Mouse (Mus musculus) layer of hippocampus, postnatal 36 days (tissue): ENCODE measurements around the gene Sun1. TPM values are rescaled to one million over a fixed set of nuclear protein-coding genes. Genes with fewer than 3 reads are reported as not detected.

Experiments used
- DNase-seq, 2 experiments: peaks; one replicate each; pipeline ENCODE4 v3.0.0; 2022
- total RNA-seq, 2 experiments: library from RNA; stranded (reverse); gene quantifications; 2 replicates each; pipeline ENCODE4 v1.2.3; 2021

The Sun1 gene
- total RNA-seq, 2 experiments from 2014 or later = 78.6 to 82.1 TPM

- no peak for DNase-seq
These were observed 8.6 kb downstream of the Sun1 start for GRCm38 (mm10) chr5:139208871-139209684.

DNA sequence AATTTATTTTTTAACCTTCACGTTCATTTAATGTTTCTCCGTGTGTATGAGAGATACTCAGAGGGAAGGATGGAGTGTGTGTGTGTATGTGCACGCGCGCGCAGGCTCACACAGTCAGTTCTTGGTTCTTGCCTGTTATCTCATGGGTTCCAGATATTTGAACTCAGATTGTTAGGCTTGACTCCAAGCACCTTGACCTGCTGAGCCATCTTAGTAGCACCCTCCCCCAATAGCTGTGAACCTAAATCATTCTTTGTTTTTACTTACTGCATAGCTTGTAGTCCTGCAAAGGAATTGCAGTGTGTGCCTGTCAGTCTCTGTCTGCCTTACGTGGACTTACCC lies 9.2 kb downstream of the Sun1 start:
- no peak for DNase-seq

GRCm38 (mm10) chr5:139211737-139212385 lies 11.4 kb downstream of the Sun1 start:
- DNase-seq = no peak

- DNase-seq = no peak
These were observed 13.9 kb downstream of the Sun1 start for GRCm38 (mm10) chr5:139214298-139214697.

- no peak for DNase-seq
These were observed 14.7 kb downstream of the Sun1 start for GRCm38 (mm10) chr5:139215184-139215583.

- DNase-seq = no peak
These were observed 15.7 kb downstream of the Sun1 start for GRCm38 (mm10) chr5:139216121-139216520.

GRCm38 (mm10) chr5:139216774-139217173 lies 16.3 kb downstream of the Sun1 start:
- no peak for DNase-seq

DNA sequence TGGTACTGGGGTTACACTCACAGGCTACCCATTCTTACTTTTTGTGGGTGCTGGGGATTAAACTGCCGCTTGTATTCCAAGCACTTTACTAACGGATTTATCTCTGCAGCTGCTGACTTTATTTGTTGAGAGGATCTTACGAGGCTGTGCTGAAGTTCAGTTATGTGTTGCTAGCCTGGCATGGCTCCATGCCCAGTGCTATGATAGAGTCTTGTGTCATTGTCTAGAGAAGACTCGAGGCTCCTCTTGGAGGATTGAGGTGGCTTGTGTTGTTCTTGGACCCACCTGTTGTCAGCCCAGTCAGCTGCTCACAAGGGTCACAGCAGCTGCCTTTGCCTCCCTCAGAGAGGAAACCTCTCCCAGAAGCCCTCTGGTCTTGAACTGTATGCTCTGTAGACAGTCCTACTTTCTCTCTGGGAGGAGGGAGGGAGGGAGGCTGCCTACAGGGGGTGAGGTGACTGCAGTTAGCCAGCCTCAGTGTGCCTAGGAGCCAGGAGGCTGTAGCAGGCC lies 19.6 kb downstream of the Sun1 start:
- DNase-seq = no peak

DNA sequence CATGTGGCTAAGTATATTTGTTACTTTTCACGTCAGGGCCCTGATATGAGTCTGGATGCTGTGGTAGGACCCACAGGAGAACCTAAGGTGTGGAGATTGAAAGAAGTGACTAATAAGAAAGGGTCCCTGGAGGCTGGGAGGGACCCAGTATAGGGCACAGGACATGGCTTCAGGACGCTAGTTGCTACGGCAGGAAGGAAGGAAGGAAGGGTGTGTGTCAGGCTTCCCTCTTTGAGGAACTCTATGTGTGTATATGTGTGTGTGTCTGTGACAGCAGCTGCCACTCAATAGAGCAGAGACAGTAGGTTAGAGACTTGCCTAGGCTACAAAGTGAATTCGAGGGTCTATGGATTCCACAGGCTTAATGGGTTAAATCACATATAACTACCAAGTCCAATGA lies 20.2 kb downstream of the Sun1 start:
- DNase-seq = no peak

DNA sequence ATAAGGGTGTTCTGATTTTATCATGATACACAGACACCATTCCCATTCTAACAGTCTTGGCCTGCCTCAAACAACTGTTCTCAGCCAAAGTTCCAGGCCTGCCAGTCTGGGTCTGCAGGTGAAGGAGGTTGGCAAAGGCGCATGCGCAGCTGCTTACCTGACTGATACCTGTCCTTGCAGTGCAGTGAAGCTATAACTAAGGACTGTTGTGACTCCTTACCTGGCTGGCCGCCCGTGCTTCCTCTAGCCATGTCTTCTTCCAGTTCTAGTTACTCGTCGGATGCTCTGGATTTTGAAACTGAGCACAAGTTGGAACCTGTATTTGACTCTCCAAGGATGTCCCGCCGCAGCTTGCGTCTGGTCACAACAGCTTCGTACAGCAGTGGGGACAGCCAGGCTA lies 22.9 kb downstream of the Sun1 start:
- no peak for DNase-seq

- no peak for DNase-seq
These were observed 26.8 kb downstream of the Sun1 start for GRCm38 (mm10) chr5:139227236-139227635.

DNA sequence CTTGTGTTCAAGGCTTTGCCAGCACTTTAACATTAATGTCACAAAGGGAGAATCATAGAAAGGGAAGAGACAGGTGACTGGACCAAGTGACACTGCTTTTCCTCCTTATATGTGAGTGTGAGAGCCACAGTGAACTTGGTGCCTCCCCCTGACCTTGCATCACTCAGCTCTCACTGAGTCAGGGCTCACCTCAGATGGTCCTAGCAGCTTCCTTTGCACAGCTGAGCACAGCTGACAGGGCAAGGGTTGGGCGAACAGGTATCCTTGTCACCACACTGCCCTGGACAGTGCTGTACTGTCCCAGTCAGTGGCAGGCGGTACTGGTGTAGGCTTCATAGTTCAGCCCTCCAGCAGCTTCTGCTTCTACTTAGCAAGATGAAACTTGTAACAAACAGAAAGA lies 27.2 kb downstream of the Sun1 start:
- no peak for DNase-seq

- DNase-seq = no peak
These were observed 27.9 kb downstream of the Sun1 start for GRCm38 (mm10) chr5:139228318-139228717.

GRCm38 (mm10) chr5:139229716-139230115 lies 29.3 kb downstream of the Sun1 start:
- no peak for DNase-seq

DNA sequence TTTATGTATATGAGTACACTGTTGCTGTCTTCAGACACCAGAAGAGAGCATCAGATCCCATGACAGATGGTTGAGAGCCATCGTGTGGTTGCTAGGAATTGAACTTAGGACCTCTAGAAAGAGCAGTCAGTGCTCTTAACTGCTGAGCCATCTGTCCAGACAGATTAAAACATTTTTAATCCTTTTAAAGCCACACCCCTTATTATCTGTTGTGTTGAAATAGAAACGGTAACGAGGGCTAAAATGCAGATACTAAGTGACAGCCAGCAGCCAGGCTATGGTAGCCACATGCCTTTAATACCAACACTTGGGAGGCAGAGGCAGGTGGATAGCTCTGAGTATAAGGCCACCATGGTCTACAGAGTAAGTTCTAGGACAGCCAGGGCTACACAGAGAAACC lies 31.6 kb downstream of the Sun1 start:
- DNase-seq = no peak

GRCm38 (mm10) chr5:139234423-139234822 lies 34.0 kb downstream of the Sun1 start:
- no peak for DNase-seq

GRCm38 (mm10) chr5:139237436-139237835 lies 37.0 kb downstream of the Sun1 start:
- DNase-seq = no peak

- DNase-seq = peak in 1 of 2 experiments; percentile 26
These were observed 40.8 kb downstream of the Sun1 start for GRCm38 (mm10) chr5:139241022-139241761.

- no peak for DNase-seq
These were observed 42.9 kb downstream of the Sun1 start for GRCm38 (mm10) chr5:139243384-139243783.

- DNase-seq = no peak
These were observed 47.3 kb downstream of the Sun1 start for GRCm38 (mm10) chr5:139247767-139248166.

GRCm38 (mm10) chr5:139248846-139249245 lies 48.4 kb downstream of the Sun1 start:
- no peak for DNase-seq

DNA sequence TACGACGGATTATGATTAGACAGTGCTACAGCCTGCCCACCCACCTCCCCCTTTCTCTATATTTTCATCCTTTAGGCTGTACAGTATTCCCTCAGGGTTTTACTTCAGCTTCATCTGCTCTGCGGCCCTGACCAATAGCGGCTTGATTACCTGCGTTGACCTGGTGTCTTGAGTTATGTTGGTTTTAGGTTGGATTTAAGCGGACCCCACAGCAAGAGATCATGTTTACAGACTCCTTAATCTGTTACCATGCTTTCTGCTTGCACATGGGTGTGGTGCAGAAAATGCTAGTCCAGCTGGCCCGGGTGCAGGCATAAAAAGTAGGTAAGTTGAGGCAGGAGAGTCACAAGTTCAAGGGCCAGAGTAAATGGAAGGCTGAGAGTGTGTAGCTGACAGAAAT lies 50.8 kb downstream of the Sun1 start:
- DNase-seq = no peak

GRCm38 (mm10) chr5:139251736-139252080 lies 51.3 kb downstream of the Sun1 start:
- DNase-seq = no peak
